Mouse (Mus musculus) left cerebral cortex, postnatal 4 days (tissue): Measurements from ENCODE around the gene Ocrl. TPM values are rescaled to one million over a fixed set of nuclear protein-coding genes. Genes with fewer than 3 reads are reported as not detected.

Source experiments
- DNase-seq: peaks from one replicate; pipeline ENCODE4 v3.0.0-alpha.2; 2022
- intact Hi-C: fragments of 180-260 bp; cut with DNase I; formaldehyde crosslinking; loops from one replicate; pipeline ENCODE4 v1.15.1; 2025
- total RNA-seq, 2 experiments: library from RNA; stranded (reverse); gene quantifications; 2 replicates each; pipeline ENCODE4 v1.2.3; 2021

The Ocrl gene
- 10 to 100 TPM; 49.4 to 50.8 TPM for total RNA-seq

- DNase-seq, result peak; percentile 63
- intact Hi-C loops, result no loop called here
Observed at GRCm38 (mm10) chrX:47912306-47912792, at the start of gene Ocrl. Gene Ocrl (plus strand): TSS chrX:47912387.

GRCm38 (mm10) chrX:47880052-47880451 is 32.1 kb upstream of the Ocrl start:
- no peak for DNase-seq
- intact Hi-C loops, result no loop called here

- DNase-seq, result no peak
- intact Hi-C loops, result no loop called here
Observed at GRCm38 (mm10) chrX:47882813-47883212, 29.4 kb upstream of the Ocrl start.

GRCm38 (mm10) chrX:47887401-47887800 is 24.8 kb upstream of the Ocrl start:
- intact Hi-C loops, result no loop called here
- no peak for DNase-seq

- DNase-seq, result no peak
- intact Hi-C loops, result no loop called here
Observed at GRCm38 (mm10) chrX:47891243-47891906, 20.8 kb upstream of the Ocrl start.

GRCm38 (mm10) chrX:47891907-47892430 is 20.2 kb upstream of the Ocrl start:
- intact Hi-C loops, result no loop called here
- peak; percentile 23 for DNase-seq

GRCm38 (mm10) chrX:47892431-47893024 is 19.7 kb upstream of the Ocrl start, which contains the start of gene Smarca1:
Gene Smarca1 (minus strand): TSS chrX:47892974.
- intact Hi-C loops, result no loop called here
- DNase-seq, result peak; percentile 23

- DNase-seq, result peak; percentile 8
- intact Hi-C loops, result no loop called here
Observed at GRCm38 (mm10) chrX:47912904-47913542, 836 bp downstream of the Ocrl start.

- no peak for DNase-seq
- intact Hi-C loops, result no loop called here
Observed at GRCm38 (mm10) chrX:47913543-47913938, 1.4 kb downstream of the Ocrl start.

- intact Hi-C loops, result no loop called here
Observed at GRCm38 (mm10) chrX:47916831-47917230, 4.6 kb downstream of the Ocrl start.

GRCm38 (mm10) chrX:47920541-47920940 is 8.4 kb downstream of the Ocrl start:
- intact Hi-C loops, result no loop called here
- DNase-seq, result no peak

More at GRCm38 (mm10) chrX:47916831-47917230, 4.6 kb downstream of the Ocrl start:
- DNase-seq, result no peak

- intact Hi-C loops, result no loop called here
- no peak for DNase-seq
Observed at GRCm38 (mm10) chrX:47927981-47928380, 15.8 kb downstream of the Ocrl start.

- intact Hi-C loops, result no loop called here
- no peak for DNase-seq
Observed at GRCm38 (mm10) chrX:47930449-47930848, 18.3 kb downstream of the Ocrl start.

- intact Hi-C loops, result no loop called here
- no peak for DNase-seq
Observed at GRCm38 (mm10) chrX:47934352-47934751, 22.2 kb downstream of the Ocrl start.

GRCm38 (mm10) chrX:47936885-47937284 is 24.7 kb downstream of the Ocrl start:
- intact Hi-C loops, result no loop called here
- DNase-seq, result no peak

GRCm38 (mm10) chrX:47937740-47938139 is 25.6 kb downstream of the Ocrl start:
- DNase-seq, result peak; percentile 58

GRCm38 (mm10) chrX:47949729-47950128 is 37.5 kb downstream of the Ocrl start:
- no peak for DNase-seq
- intact Hi-C loops, result no loop called here

More at GRCm38 (mm10) chrX:47937740-47938139, 25.6 kb downstream of the Ocrl start:
- intact Hi-C loops, result no loop called here

GRCm38 (mm10) chrX:47962579-47962978 is 50.4 kb downstream of the Ocrl start:
- intact Hi-C loops, result no loop called here

GRCm38 (mm10) chrX:47970371-47970770 is 58.2 kb downstream of the Ocrl start:
- DNase-seq, result no peak
- intact Hi-C loops, result no loop called here

More at GRCm38 (mm10) chrX:47962579-47962978, 50.4 kb downstream of the Ocrl start:
- no peak for DNase-seq

GRCm38 (mm10) chrX:47970864-47971263 is 58.7 kb downstream of the Ocrl start:
- intact Hi-C loops, result no loop called here
- no peak for DNase-seq

GRCm38 (mm10) chrX:47971366-47972128 is 59.4 kb downstream of the Ocrl start:
- intact Hi-C loops, result no loop called here

More at GRCm38 (mm10) chrX:47971366-47972128, 59.4 kb downstream of the Ocrl start:
- no peak for DNase-seq
